Mouse (Mus musculus): ENCODE measurements around the gene Ttll2. TPM values are rescaled to one million over a fixed set of nuclear protein-coding genes. Genes with fewer than 3 reads are reported as not detected.
"Not testable (repeated sequence)": the region's sequence is repeated elsewhere in the genome, so short reads cannot be mapped to it uniquely, and the experiment has no call there.

Gene Ttll2
- polyA plus RNA-seq, 1 experiment: not detected

DNA sequence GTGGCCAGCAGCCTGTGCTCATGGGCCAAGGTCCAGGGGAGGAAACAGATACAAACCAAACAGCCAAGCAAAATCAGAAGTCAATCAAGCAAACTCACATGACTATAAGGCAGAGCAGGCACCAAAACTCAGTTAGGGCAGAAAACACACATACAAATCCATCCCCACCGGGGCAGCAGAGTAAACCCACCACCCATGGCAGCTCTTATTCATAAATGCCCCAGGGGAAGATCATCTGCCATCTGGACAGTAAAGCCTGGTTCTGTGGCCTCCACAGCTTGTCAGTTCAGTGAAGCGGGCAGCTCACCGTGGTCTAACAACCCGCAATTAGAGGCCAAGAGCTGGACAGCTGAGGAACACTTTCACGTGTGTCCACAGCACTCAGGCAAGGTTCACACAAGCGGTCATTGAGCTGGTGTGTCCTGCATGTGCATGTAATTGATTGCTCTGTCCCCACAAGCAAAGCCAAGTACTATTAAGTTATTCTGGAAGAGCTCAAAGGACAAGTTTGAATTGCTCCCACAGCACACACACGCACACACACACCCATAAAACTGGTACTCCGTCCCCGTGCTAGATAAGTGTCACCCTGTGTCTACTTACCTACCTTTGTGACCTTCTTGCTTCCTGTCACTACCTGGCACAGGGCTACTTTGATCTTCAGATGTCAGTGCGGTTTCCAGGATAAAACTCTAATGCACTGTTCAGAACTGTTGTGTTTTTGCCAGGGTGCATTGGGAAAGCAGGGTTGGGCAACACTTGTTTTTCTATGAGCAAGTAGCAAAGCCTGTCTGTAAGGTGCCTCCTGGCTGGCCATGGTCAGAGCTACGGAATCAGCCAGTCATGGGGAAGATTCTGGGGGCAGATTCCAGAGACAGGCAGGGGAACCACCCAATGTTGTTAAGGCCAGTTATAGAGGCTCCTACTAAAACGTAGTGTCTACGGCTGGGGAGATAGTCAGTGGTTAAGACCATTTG is 31.0 kb upstream of the Ttll2 start:
- not testable (repeated sequence) for H3K79me2 ChIP-seq (ENCODE audit: control insufficient read depth, insufficient read depth); H3K36me3 ChIP-seq (ENCODE audit: control insufficient read depth, insufficient read depth); H3K4me2 ChIP-seq (ENCODE audit: low read depth); H3ac ChIP-seq (ENCODE audit: control insufficient read depth, insufficient read length); H3K27me3 ChIP-seq (ENCODE audit: control insufficient read depth, insufficient read depth, insufficient read length); H3K4me3 ChIP-seq

DNA sequence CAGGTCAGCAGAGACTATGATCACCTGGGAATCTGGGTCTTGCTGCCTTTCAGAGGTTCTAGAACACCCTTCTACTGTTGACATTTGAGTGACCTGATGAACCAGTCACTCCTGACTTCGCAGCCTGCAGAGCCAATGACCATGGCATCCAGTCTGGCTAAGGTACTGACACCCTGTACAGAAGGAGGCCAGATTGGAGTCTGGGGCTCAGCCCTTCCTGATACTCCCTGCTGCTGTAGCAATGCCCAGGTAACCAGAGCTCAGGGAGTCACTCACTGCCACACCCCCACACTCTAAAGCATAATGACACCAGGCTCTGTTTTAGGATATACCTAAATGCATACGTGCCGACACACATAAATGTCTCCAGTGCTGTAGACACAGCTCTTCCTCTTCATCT is 30.2 kb upstream of the Ttll2 start:
- not testable (repeated sequence) for H3K4me3 ChIP-seq; H3K27me3 ChIP-seq (ENCODE audit: control insufficient read depth, insufficient read depth, insufficient read length); H3K4me2 ChIP-seq (ENCODE audit: low read depth); H3ac ChIP-seq (ENCODE audit: control insufficient read depth, insufficient read length); H3K79me2 ChIP-seq (ENCODE audit: control insufficient read depth, insufficient read depth); H3K36me3 ChIP-seq (ENCODE audit: control insufficient read depth, insufficient read depth)

DNA sequence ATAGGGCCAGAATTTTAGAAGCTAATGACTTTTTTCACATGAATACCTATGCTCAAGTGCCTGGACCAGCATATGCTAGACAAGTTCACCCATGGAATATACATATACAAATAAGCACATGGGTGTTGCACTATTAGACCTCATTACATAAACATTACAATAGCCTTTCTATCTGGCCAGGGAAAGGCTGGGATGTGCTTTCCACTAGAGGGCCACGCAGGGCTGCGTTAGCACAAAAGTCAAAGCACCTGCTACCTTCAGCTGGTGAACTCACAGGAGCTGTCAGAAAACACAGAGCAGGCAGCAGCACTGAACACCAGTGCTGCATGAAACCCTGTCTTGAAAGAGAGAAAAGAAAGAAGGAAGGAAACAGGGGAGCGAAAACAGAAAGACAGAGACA is 25.4 kb upstream of the Ttll2 start:
- not testable (repeated sequence) for H3K79me2 ChIP-seq (ENCODE audit: control insufficient read depth, insufficient read depth); H3ac ChIP-seq (ENCODE audit: control insufficient read depth, insufficient read length); H3K36me3 ChIP-seq (ENCODE audit: control insufficient read depth, insufficient read depth); H3K4me2 ChIP-seq (ENCODE audit: low read depth); H3K4me3 ChIP-seq; H3K27me3 ChIP-seq (ENCODE audit: control insufficient read depth, insufficient read depth, insufficient read length)

GRCm38 (mm10) chr17:7376951-7377700 is 24.6 kb upstream of the Ttll2 start:
- not testable (repeated sequence) for H3ac ChIP-seq (ENCODE audit: control insufficient read depth, insufficient read length); H3K36me3 ChIP-seq (ENCODE audit: control insufficient read depth, insufficient read depth); H3K4me3 ChIP-seq; H3K79me2 ChIP-seq (ENCODE audit: control insufficient read depth, insufficient read depth); H3K27me3 ChIP-seq (ENCODE audit: control insufficient read depth, insufficient read depth, insufficient read length); H3K4me2 ChIP-seq (ENCODE audit: low read depth)

DNA sequence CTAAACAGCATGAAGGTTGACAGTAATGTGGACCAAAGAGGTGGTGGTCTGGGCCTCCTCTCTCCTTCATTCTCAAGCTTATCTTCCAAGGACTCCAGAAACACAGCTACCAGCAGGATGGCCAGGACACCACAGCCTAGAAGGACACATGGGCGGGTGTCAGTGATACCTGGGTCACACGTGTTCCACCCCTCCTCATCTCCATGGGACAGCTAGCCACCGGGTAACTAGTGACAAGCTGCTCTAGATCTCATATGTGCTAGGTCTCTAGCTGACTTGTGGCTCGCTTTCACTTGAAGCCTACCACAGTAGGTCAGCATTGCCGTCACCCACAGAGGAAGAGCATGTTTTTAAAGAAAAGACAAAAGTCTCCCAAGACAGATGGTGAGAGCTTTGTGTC is 19.4 kb upstream of the Ttll2 start, which contains the start of gene Gm49630:
Gm49630 (minus strand) TSS at position 101 of the 400 bp plus-strand sequence.
- not testable (repeated sequence) for H3K4me2 ChIP-seq (ENCODE audit: low read depth); H3K4me3 ChIP-seq; H3K27me3 ChIP-seq (ENCODE audit: control insufficient read depth, insufficient read depth, insufficient read length); H3K79me2 ChIP-seq (ENCODE audit: control insufficient read depth, insufficient read depth); H3K36me3 ChIP-seq (ENCODE audit: control insufficient read depth, insufficient read depth); H3ac ChIP-seq (ENCODE audit: control insufficient read depth, insufficient read length)

- H3K79me2 ChIP-seq (ENCODE audit: control insufficient read depth, insufficient read depth); H3K36me3 ChIP-seq (ENCODE audit: control insufficient read depth, insufficient read depth); H3ac ChIP-seq (ENCODE audit: control insufficient read depth, insufficient read length); H3K4me2 ChIP-seq (ENCODE audit: low read depth); H3K4me3 ChIP-seq; H3K27me3 ChIP-seq (ENCODE audit: control insufficient read depth, insufficient read depth, insufficient read length): not testable (repeated sequence)
Measured at GRCm38 (mm10) chr17:7369401-7369800, 16.9 kb upstream of the Ttll2 start.

DNA sequence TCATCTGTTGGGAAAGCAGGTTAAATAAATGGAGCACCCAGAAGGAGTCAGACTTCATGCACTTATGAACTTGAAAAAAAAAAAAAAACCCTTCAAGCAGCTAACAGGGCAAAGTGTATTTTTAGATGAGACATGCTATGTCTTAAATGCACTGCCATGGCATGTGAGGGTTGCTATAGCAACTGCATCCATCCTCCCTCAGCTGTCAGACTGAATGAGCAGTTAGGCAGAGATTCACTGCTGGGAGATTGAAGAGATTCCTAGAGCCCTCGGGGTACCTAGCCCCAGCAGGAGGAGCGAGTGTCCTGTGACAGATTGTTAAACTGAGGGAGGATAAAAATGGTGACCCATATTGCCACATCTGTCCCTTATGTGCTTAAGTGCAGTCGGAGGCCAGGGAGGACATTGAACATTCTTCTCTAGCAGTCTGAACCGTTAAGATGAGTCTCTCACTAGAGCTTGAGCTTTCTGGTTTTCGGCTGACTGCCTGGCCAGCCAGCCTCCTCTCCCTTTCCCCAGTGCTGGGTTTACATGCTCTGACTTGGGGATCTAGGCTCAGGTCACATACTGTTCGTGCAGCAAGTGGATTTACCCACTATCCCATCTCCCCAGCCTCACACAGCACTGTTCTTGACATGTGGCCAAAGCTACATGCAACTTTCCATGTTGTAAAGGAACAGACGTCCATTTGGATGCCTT is 14.3 kb upstream of the Ttll2 start:
- H3K36me3 ChIP-seq (ENCODE audit: control insufficient read depth, insufficient read depth); H3K4me2 ChIP-seq (ENCODE audit: low read depth); H3K27me3 ChIP-seq (ENCODE audit: control insufficient read depth, insufficient read depth, insufficient read length); H3K79me2 ChIP-seq (ENCODE audit: control insufficient read depth, insufficient read depth); H3ac ChIP-seq (ENCODE audit: control insufficient read depth, insufficient read length); H3K4me3 ChIP-seq: not testable (repeated sequence)

DNA sequence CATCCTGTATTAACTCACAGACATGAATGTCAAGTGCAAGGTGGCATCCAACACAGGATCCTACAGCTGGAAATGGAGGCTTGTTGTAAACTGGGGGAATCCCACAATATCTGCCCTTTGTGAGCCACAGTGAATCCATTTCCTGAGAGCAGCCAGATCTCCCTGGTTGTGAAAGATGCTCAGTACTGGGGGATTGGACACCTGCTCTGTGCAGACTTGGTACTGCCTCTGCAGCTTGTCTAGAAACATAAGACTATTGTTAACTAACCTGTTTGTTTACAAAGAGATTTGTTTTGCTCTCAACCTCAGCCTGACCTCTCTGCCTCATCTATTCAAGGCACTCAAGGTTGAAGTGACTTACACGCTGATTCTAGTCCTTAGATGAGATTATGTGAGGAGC is 13.8 kb upstream of the Ttll2 start:
- not testable (repeated sequence) for H3ac ChIP-seq (ENCODE audit: control insufficient read depth, insufficient read length); H3K36me3 ChIP-seq (ENCODE audit: control insufficient read depth, insufficient read depth); H3K27me3 ChIP-seq (ENCODE audit: control insufficient read depth, insufficient read depth, insufficient read length); H3K4me2 ChIP-seq (ENCODE audit: low read depth); H3K79me2 ChIP-seq (ENCODE audit: control insufficient read depth, insufficient read depth); H3K4me3 ChIP-seq

- not testable (repeated sequence) for H3K4me2 ChIP-seq (ENCODE audit: low read depth); H3ac ChIP-seq (ENCODE audit: control insufficient read depth, insufficient read length); H3K36me3 ChIP-seq (ENCODE audit: control insufficient read depth, insufficient read depth); H3K27me3 ChIP-seq (ENCODE audit: control insufficient read depth, insufficient read depth, insufficient read length); H3K4me3 ChIP-seq; H3K79me2 ChIP-seq (ENCODE audit: control insufficient read depth, insufficient read depth)
Measured at GRCm38 (mm10) chr17:7365615-7366014, 13.1 kb upstream of the Ttll2 start.

- H3K4me3 ChIP-seq; H3K36me3 ChIP-seq (ENCODE audit: control insufficient read depth, insufficient read depth); H3K79me2 ChIP-seq (ENCODE audit: control insufficient read depth, insufficient read depth); H3K4me2 ChIP-seq (ENCODE audit: low read depth); H3ac ChIP-seq (ENCODE audit: control insufficient read depth, insufficient read length); H3K27me3 ChIP-seq (ENCODE audit: control insufficient read depth, insufficient read depth, insufficient read length): not testable (repeated sequence)
Measured at GRCm38 (mm10) chr17:7360749-7361465, 8.4 kb upstream of the Ttll2 start.

DNA sequence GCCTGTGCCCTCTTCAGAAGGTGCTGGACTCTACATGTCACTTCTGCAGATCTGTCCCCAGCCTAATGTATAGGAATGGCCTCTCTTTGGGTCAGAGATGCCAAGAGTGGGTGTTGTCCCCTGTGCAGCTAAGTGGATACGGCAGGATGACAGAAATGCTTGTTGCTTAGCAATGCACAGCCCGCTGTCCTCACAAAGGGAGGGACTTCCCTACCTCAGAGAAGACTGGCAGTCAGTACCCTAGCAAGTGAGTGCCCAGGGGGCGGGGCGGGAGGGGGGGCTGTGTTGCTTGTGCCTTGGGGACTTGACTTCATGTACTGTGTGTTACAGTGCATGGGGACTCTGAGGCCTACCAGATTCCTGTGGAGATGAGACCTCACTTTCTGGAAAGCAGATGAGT is 7.3 kb upstream of the Ttll2 start:
- H3K36me3 ChIP-seq (ENCODE audit: control insufficient read depth, insufficient read depth); H3K79me2 ChIP-seq (ENCODE audit: control insufficient read depth, insufficient read depth); H3K4me3 ChIP-seq; H3K27me3 ChIP-seq (ENCODE audit: control insufficient read depth, insufficient read depth, insufficient read length); H3K4me2 ChIP-seq (ENCODE audit: low read depth); H3ac ChIP-seq (ENCODE audit: control insufficient read depth, insufficient read length): not testable (repeated sequence)

GRCm38 (mm10) chr17:7348765-7349164 is 3.7 kb downstream of the Ttll2 start:
- H3K4me2 ChIP-seq (ENCODE audit: low read depth); H3K27me3 ChIP-seq (ENCODE audit: control insufficient read depth, insufficient read depth, insufficient read length); H3K79me2 ChIP-seq (ENCODE audit: control insufficient read depth, insufficient read depth); H3K36me3 ChIP-seq (ENCODE audit: control insufficient read depth, insufficient read depth); H3K4me3 ChIP-seq; H3ac ChIP-seq (ENCODE audit: control insufficient read depth, insufficient read length): not testable (repeated sequence)

Measured in myocyte (in vitro differentiated cells).